Mouse (Mus musculus): ENCODE measurements at regions not wholly inside any gene's neighbourhood (a gene's known extent, or its start where the extent isn't known, plus 50 kb on each side); places are given as distances from the start of the nearest gene placed in this dataset.

DNA sequence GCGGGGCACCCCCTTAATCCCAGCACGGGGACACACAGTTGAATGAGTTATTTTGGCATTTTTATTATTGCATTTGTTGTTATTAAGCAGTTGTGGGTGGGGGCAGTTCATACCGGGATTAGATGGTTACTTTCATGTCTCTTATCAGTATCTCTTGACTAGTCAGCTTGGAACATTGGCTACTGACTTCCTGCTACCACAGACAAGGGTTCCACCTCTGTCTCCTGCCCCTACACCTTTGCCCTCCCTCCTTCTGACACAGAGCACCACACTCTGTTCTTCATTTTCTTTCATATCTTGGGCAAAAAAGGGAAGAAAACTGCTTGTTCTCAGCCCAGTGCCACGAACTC, 99.1 kb upstream of the Cpsf6 start:
- in situ Hi-C loops (cut with MboI, MseI): no loop called here

- in situ Hi-C loops (cut with MboI, MseI): no loop called here
These were observed 98.6 kb upstream of the Cpsf6 start for GRCm38 (mm10) chr10:117478202-117478930.

DNA sequence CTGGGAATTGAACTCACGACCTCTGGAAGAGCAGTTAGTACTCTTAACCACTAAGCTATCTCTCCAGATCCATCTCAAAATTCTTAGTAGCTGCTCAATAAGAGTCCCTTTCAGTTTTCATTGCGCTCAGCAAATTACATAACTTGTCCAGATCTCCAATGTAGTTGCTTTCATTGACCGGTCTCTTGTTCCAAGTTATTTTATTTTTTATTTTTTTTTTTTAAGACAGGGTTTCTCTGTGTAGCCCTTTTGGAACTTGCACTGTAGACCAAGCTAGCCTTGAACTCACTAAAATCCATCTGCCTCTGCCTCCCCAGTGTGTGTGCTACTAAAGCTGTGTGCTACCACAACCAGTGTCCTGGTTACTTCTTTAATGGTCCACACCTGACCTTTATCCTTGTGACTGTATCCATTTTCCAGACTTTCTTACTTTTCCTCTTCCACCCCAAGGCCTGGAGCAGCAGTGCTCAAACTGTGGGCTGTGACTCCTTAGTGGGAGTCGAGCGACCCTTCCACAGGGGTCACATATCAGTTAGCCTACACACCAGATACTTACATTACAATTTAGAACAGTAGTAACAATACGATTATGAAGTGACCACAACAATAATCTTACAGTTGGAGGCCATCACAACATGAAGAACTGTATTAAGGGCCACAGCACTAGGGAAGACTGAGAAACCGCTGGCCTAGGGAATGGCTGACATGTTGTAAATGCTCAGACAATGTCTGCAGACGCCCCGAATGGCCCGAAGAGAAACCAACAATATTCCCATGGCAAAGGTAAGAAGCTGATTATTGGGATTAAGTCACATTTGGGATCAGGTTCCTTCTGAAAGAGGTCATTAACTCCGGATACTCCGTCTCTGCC, 97.8 kb upstream of the Cpsf6 start:
- in situ Hi-C loops (cut with MboI, MseI): no loop called here

DNA sequence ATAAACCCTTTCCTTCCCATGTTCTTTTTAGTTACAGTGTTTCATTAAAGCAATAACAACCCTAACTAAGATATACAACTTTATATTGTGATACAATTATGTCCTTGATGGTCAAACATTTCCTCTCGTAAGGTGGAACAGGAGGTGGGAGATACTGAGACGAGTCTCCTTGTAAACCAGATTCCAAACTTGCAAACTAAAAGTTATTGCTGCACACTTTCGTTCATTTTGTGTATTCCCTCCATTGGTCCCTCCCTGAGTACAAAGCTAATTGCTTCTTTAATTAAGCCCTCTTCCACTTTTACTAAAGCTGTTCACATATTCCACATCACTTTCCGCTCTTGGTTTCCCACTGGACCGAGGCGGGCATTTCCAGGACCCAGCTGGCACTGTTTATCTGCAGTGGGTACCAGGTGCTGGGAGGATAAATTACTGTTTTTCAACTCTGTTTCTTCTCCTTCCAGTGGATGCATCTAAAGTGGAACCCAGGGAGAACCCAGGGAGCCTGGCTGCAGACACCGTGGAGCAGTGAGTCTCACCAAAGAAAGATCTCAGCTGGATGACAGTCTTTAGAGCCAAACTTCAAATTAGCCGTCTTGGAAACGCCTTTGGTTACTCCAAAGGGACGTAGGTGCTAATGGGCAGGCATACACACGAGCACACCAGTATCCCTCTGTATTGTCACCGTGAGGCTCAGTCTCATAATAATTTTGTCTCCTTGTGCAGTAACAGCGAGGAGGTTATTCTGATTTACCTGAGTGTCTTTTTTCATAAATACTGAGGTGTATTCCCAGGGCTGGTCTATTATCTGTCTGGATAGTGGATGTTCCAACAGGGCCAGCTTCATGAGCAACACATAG, 95.5 kb upstream of the Cpsf6 start:
- in situ Hi-C loops (cut with MboI, MseI): no loop called here

GRCm38 (mm10) chr10:117474351-117475085, 94.7 kb upstream of the Cpsf6 start:
- in situ Hi-C loops (cut with MboI, MseI): no loop called here

- in situ Hi-C loops (cut with MboI, MseI): no loop called here
These were observed 93.7 kb upstream of the Cpsf6 start for GRCm38 (mm10) chr10:117473471-117473870.

DNA sequence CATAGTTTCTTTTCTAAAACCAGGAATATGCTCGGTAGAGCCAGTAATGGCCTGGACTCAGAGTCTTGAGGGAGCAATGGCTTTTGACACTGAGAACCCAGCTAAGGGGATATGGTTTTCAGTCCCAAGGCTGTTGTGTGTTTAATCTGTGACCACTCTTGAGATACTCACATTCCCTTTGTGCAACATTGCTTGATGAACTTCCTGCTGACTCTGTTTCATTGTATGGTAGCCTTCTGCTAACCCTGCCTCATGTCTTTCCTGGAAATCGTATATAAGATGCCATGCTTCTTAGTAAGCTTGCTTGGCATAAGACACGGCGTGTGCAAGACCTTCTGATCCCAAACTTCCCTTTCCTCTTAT, 92.7 kb upstream of the Cpsf6 start:
- in situ Hi-C loops (cut with MboI, MseI): no loop called here

DNA sequence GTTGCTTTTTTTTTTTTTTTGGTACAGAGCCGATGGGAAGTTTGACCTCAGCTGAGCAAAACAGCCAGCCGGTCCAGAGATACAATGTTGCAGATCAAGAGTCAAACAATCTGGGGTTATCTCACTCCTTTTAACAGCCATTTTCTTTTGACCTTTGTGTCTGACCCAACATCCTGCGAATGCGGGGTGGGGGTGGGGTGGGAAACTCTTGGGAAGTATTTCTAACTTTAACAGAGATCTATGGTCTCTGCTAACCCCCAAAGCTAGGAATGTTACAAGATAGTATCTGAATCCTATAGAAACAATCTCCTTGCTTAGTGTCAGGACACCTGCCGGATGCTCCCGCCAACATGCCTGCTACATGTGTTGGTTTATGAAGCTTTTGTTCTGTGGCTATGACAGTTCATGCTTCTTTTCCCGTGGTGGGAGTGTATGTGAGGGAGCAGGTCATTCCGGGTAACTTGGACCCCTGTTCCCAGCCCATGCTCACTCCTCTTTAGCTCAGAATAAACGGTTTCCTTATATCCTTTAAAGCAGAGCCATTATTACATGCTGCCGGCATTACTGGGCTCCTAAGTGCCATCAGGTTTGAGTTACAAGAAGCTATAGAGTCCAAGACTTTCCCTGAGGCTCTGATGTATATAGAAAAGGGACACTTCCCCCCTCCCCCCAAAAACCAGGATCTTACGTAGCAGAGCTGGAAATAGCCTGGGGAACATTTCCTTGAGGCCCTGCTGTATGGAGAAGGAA, 92.2 kb upstream of the Cpsf6 start:
- in situ Hi-C loops (cut with MboI, MseI): no loop called here

DNA sequence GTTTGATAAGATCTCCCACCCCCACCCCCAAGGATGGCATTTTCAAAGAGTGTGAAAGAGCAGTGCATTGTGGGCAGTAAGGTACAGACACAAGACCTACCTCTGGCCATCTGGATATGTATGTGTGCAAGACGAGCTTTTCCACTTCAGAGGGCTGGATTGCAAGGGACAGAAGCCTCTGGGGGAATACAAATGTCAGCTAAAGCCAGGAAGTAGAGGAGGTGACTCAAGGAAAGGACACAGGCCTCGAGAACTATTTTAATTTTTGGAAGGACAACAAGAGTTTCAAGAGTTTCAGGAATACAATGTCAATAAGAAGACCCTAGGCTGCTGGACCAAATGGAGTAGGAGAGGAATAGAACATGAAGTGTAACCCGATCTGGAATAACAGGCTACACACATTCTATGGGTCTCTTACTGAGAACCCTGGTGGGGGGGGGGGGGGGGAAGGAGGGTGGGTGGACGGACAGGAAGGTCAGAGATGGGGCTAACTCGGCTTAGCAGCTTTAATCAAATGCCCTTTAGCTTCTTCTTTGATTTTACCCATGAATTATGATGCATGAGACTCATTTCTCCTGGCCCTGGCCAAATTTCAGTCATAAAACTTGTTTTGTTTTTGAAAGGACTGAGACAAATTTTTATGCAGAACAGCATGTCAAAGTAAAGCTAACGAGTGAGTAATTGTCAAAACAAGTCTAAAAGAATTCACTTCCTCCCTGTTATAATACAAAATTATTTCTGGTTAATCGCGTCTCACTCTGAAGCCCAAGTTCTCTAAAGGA, 91.4 kb upstream of the Cpsf6 start:
- in situ Hi-C loops (cut with MboI, MseI): no loop called here

- in situ Hi-C loops (cut with MboI, MseI): no loop called here
These were observed 90.7 kb upstream of the Cpsf6 start for GRCm38 (mm10) chr10:117470481-117470880.

- in situ Hi-C loops (cut with MboI, MseI): no loop called here
These were observed 89.8 kb upstream of the Cpsf6 start for GRCm38 (mm10) chr10:117469573-117470090.

DNA sequence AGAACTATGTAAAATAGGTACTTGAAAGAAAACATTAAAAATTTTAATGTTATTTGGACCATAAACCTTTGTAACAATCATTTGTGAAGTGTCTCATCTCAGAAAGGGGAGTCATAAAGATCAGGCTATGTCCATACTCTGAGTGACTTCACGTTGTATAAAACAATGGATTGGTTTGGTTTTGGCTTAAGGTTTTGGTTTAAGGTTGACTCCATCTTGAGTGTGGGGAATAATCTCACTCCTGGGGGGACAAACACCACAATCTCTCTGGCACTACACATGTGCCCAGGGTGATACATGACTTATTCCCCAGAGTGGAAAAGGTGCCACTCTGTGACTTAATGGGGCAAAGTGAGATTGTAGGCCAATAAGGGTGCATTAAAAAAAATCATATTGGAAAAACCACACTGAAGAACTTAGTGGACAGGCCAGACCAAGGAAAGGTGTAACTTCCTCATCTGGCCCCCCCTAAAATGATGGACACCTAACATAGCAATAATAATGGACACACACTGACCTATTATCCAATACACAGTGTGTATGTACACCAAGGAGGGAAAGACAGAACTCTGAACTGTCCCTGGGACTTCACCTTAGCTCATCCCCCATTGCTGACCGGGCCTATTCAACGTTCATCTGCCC, 89.2 kb upstream of the Cpsf6 start:
- in situ Hi-C loops (cut with MboI, MseI): no loop called here

DNA sequence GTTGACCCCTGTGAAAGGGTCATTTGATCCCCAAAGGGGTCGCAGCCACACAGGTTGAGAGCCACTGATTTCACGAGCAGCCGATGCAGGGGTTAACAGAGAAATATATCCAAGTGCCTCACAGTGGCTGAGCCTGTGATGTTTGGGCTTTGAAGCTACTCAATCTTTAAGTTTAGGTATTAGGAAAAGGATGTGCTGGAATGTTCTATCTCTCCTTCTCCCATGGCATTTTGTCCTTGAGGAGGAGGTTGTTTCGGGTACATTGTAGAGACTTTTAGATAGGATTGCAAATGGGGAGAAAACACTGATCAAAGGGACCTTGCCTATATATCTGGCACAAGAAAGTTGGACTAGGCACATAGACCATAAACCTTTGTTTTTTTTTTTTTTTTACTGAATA, 88.6 kb upstream of the Cpsf6 start:
- in situ Hi-C loops (cut with MboI, MseI): no loop called here

GRCm38 (mm10) chr10:117467161-117467560, 87.3 kb upstream of the Cpsf6 start:
- in situ Hi-C loops (cut with MboI, MseI): no loop called here

GRCm38 (mm10) chr10:117466391-117466790, 86.6 kb upstream of the Cpsf6 start:
- in situ Hi-C loops (cut with MboI, MseI): no loop called here

DNA sequence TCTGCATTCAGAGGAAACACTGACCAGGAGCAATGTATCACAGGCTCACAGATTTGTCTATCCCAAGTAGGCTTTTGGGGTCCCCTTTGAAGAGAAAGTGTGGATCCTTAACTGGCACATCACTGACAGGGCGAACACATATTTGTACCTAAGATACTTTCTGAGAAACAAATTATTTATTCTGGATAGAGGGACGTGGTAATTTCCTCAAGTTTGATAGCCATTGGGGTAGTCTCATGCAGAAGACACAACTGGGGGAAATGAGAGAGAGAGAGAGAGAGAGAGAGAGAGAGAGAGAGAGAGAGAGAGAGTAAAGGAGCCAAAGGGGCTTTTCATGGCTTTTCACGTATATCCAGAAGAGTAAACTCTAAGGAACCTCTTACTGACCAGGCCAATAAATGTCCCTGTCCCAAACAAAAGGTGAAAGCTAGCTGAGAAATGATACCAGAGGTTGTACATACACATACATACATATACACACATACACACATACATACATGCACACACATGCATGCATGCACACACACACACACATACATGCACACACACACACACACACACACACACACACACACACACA, 85.9 kb upstream of the Cpsf6 start:
- in situ Hi-C loops (cut with MboI, MseI): no loop called here

- in situ Hi-C loops (cut with MboI, MseI): no loop called here
These were observed 85.3 kb upstream of the Cpsf6 start for GRCm38 (mm10) chr10:117465058-117465660.

GRCm38 (mm10) chr10:117464331-117464730, 84.5 kb upstream of the Cpsf6 start:
- in situ Hi-C loops (cut with MboI, MseI): loop anchor here (5.0 kb wide), 1 partner anchor 43 kb away; no protein-coding TSS in a partner anchor
